Mouse (Mus musculus) G1E (cell line): Measurements from ENCODE around the gene Magi1. TPM values are rescaled to one million over a fixed set of nuclear protein-coding genes. Genes with fewer than 3 reads are reported as not detected.

ENCODE experiments used
- ATAC-seq: 2 replicates; pipeline ENCODE4 v1.8.0; 2016; ENCODE audit warnings: mild to moderate bottlenecking; ENCODE audit not compliant: insufficient number of reproducible peaks, poor library complexity, low FRiP score, severe bottlenecking; ENCODE audit errors: extremely low read depth
- DNase-seq: peaks from one replicate; pipeline ENCODE4 v3.0.0; 2012; ENCODE audit warnings: low spot score
- H3K27me3 ChIP-seq: 2 replicates; pipeline ENCODE4 v1.6.1; 2012; ENCODE audit warnings: mild to moderate bottlenecking, low read length, inconsistent platforms; ENCODE audit not compliant: insufficient read depth
- H3K36me3 ChIP-seq: replicated peaks from 2 replicates; pipeline ENCODE3; 2012; ENCODE audit warnings: mild to moderate bottlenecking, inconsistent platforms
- H3K4me1 ChIP-seq: 2 replicates; pipeline ENCODE4 v1.6.1; 2012; ENCODE audit warnings: low read depth, low read length, inconsistent platforms, mixed read lengths; ENCODE audit not compliant: insufficient read depth
- H3K4me3 ChIP-seq: 2 replicates; pipeline ENCODE4 v1.5.1; 2012; ENCODE audit warnings: low read depth, mild to moderate bottlenecking, inconsistent platforms, low read length, moderate library complexity, mixed read lengths
- H3K9me3 ChIP-seq: replicated peaks from 2 replicates; pipeline ENCODE4 v1.6.1; 2012; ENCODE audit warnings: inconsistent platforms
- CTCF ChIP-seq: IDR thresholded peaks from 2 replicates; pipeline ENCODE4 v1.5.1; 2012; ENCODE audit warnings: low read depth, low read length, inconsistent platforms, mixed read lengths
- GATA1 ChIP-seq: IDR thresholded peaks from 2 replicates; pipeline ENCODE4 v1.6.1; 2012; ENCODE audit warnings: borderline replicate concordance, low read length, inconsistent platforms, mixed read lengths
- GATA2 ChIP-seq: IDR thresholded peaks from 2 replicates; pipeline ENCODE4 v1.6.1; 2012; ENCODE audit warnings: low read depth, low read length, inconsistent platforms, borderline replicate concordance
- POLR2AphosphoS5 ChIP-seq: IDR thresholded peaks from 2 replicates; pipeline ENCODE4 v1.6.1; 2012; ENCODE audit warnings: low read depth, low read length, inconsistent platforms; ENCODE audit not compliant: insufficient replicate concordance
- TAL1 ChIP-seq: conservative IDR thresholded peaks from 2 replicates; pipeline ENCODE4 v1.6.1; 2012; ENCODE audit warnings: low read depth, low read length, inconsistent platforms, mixed read lengths
- polyA plus RNA-seq: library from polyadenylated mRNA; stranded (reverse); fragments of >175 nt; gene quantifications from 2 replicates; pipeline ENCODE4 v1.2.3, GENCODE M21; 2012
- total RNA-seq, 2 experiments: library from RNA; stranded (forward) in 1 of 2; stranded (reverse) in 1 of 2; fragments of 200-1000 nt in 1 of 2; fragments of >200 nt in 1 of 2; fragmentation: Nextera tagmentation in 1 of 2; gene quantifications; 2 replicates each; pipeline ENCODE4 v1.2.3; 2014 to 2017

Magi1 gene
- total and polyA plus RNA-seq, 3 experiments: 0.21 to 10.0 (median 1.6) TPM

DNA sequence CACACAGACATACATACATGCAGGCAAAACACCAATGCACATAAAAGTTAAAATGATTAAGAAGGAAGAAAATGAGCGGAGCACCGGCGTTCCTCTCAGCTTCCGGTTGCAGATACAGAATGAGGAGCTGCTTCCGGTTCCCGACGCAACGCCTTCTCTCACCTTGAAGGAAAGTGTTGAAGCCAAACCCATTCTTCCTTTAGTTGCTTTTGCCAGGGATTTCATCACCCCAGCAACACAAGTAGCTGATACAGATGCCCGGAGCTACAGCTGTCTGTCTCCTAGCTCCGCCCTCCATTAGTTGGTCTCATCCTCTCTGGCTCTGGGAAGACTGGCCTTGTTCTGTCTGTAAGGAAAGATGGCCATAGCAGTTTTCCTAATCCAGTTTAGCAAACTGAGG, 18.1 kb upstream of the Magi1 start:
- no peaks in the 10 kb centered on the region for H3K36me3 ChIP-seq
- H3K27me3 ChIP-seq: no peaks in the 10 kb centered on the region
- DNase-seq (no peak), ATAC-seq (no peak)
- H3K9me3 ChIP-seq: peaks cover 7% of the 10 kb centered on the region
- peaks cover 8% of the 10 kb centered on the region; the same call in 1 of the 2 replicates for H3K4me1 ChIP-seq
- H3K4me3 ChIP-seq: no peak overlapping the region
- TF ChIP-seq TAL1 (no peak), GATA1 (no peak), POLR2AphosphoS5 (no peak), CTCF (no peak), GATA2 (no peak)

DNA sequence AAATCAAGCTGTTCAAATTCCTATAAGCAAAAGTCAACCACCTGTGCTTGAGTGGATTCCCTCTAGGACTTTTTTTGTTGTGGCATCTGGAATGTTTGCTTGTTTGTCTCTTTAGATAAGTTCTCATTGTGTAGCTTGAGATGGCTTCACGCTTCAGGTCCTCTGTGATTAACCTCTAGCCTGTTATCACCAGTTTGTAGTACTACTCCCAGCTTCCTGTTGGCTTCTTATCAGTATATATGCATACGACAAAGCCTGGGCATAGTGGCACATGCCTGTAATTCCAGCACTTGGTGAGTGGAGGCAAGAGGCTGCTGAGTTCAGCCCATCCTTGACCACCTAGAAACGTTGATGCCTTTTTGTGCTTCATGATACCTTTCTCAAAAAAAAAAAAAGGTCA, 16.8 kb upstream of the Magi1 start:
- DNase-seq: no peak
- H3K27me3 ChIP-seq: no peaks in the 10 kb centered on the region
- H3K4me1 ChIP-seq: peaks cover 8% of the 10 kb centered on the region; the same call in 1 of the 2 replicates
- TF ChIP-seq GATA2 (no peak), TAL1 (peak; percentile 64)
- no peak overlapping the region for H3K4me3 ChIP-seq
- H3K36me3 ChIP-seq: no peaks in the 10 kb centered on the region
- peak; percentile 91 for ATAC-seq
- H3K9me3 ChIP-seq: peaks cover 7% of the 10 kb centered on the region

GRCm38 (mm10) chr6:94287387-94287786, 3.7 kb upstream of the Magi1 start:
- TF ChIP-seq CTCF (no peak), TAL1 (no peak), GATA1 (no peak), POLR2AphosphoS5 (no peak), GATA2 (no peak)
- Histone ChIP-seq H3K27me3 (peaks cover 15% of the 10 kb centered on the region; the same call in 1 of the 2 replicates), H3K4me1 (no peaks in the 10 kb centered on the region), H3K36me3 (no peaks in the 10 kb centered on the region), H3K9me3 (peaks cover 35% of the 10 kb centered on the region), H3K4me3 (no peak overlapping the region)
- ATAC-seq: no peak
- no peak for DNase-seq

- Histone ChIP-seq H3K9me3 (peaks cover 41% of the 10 kb centered on the region), H3K36me3 (no peaks in the 10 kb centered on the region), H3K4me1 (no peaks in the 10 kb centered on the region), H3K27me3 (peaks cover 17% of the 10 kb centered on the region; the same call in 1 of the 2 replicates), H3K4me3 (no peak overlapping the region)
- TF ChIP-seq TAL1 (no peak), POLR2AphosphoS5 (no peak), CTCF (no peak), GATA1 (no peak), GATA2 (no peak)
- ATAC-seq (no peak), DNase-seq (no peak)
These were observed 2.8 kb upstream of the Magi1 start for GRCm38 (mm10) chr6:94286555-94286954.

GRCm38 (mm10) chr6:94284089-94284825, 540 bp upstream of the Magi1 start:
- no peaks in the 10 kb centered on the region for H3K4me1 ChIP-seq
- peaks cover 40% of the 10 kb centered on the region for H3K9me3 ChIP-seq
- no peaks in the 10 kb centered on the region for H3K36me3 ChIP-seq
- ATAC-seq: no peak
- H3K27me3 ChIP-seq: peaks cover 18% of the 10 kb centered on the region; the same call in 1 of the 2 replicates
- TF ChIP-seq CTCF: no peak
- TF ChIP-seq POLR2AphosphoS5: no peak
- no peak for TF ChIP-seq GATA2
- no peak for TF ChIP-seq TAL1
- TF ChIP-seq GATA1: no peak
- no peak for DNase-seq
- H3K4me3 ChIP-seq: peak overlapping the region; percentile 65; the same call in 1 of the 2 replicates

GRCm38 (mm10) chr6:94282301-94283241, 1.1 kb downstream of the Magi1 start:
- ATAC-seq (no peak), DNase-seq (no peak)
- no peaks in the 10 kb centered on the region for H3K36me3 ChIP-seq
- H3K4me1 ChIP-seq: no peaks in the 10 kb centered on the region
- H3K4me3 ChIP-seq: peak overlapping the region; percentile 65
- peaks cover 18% of the 10 kb centered on the region; the same call in 1 of the 2 replicates for H3K27me3 ChIP-seq
- H3K9me3 ChIP-seq: peaks cover 36% of the 10 kb centered on the region
- TF ChIP-seq GATA2 (no peak), TAL1 (no peak), POLR2AphosphoS5 (no peak), GATA1 (no peak), CTCF (no peak)
